Mouse (Mus musculus) ES-E14 (cell line): ENCODE results near the gene Gnai2.

Source experiments
- HCFC1 ChIP-seq: IDR thresholded peaks from 2 replicates; pipeline ENCODE4 v1.6.1; 2012; ENCODE audit warnings: low read length, inconsistent platforms, borderline replicate concordance; ENCODE audit not compliant: insufficient read depth
- ZC3H11A ChIP-seq: IDR thresholded peaks from 2 replicates; pipeline ENCODE4 v1.6.1; 2012; ENCODE audit warnings: low read depth, mild to moderate bottlenecking, inconsistent platforms, low read length, borderline replicate concordance

DNA sequence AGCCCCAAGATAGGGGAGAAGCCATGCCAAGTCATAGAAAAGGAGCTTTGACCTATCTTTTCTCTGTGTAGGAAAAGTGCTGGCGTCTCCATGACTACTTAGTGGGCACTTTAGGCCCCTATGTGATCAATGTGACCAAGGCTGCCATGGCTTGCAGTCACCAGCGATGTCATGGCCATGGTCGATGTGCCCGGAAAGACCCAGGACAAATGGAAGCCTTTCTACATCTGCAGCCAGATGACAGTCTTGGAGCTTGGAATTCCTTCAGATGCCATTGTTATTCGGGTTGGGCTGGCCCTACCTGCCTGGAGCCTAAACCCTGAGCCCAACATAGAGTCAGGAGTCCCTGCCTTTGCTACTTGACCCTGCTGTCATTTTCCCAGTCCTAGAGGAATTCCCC is 48.7 kb downstream of the Gnai2 start:
- no peak for TF ChIP-seq ZC3H11A
- no peak for TF ChIP-seq HCFC1
